Mouse (Mus musculus) heart, postnatal 0 days (tissue): ENCODE data around the gene Tcap.

Experiments used
- CTCF ChIP-seq: IDR thresholded peaks from 2 replicates; pipeline ENCODE4 v1.5.1; 2016; ENCODE audit warnings: antibody characterized with exemption, control low read depth, low read depth
- EP300 ChIP-seq: IDR thresholded peaks from 2 replicates; pipeline ENCODE4 v1.6.1; 2016; ENCODE audit warnings: antibody characterized with exemption, low read depth

DNA sequence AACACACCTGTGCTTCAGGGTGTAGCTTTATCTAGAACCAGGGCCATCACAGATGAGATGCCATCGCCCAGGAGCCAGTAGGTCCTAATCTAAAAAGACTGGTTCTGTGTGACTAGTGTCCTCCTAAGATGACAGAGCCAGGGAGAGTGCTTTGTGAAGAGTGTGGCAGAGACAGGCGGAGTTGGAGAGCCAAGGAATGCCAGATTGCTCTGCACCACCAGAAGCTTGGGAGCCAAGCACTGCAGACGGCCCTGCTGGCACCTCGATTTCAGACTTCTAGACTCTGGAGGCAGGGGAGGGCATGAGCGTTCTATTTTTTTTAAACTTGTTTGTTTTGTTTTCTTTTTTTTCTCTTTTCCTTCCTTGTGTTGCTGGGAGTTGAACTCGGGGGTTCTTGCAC is 14.3 kb upstream of the Tcap start:
- TF ChIP-seq CTCF (no peak), EP300 (no peak)
